In the genomic region with DNA sequence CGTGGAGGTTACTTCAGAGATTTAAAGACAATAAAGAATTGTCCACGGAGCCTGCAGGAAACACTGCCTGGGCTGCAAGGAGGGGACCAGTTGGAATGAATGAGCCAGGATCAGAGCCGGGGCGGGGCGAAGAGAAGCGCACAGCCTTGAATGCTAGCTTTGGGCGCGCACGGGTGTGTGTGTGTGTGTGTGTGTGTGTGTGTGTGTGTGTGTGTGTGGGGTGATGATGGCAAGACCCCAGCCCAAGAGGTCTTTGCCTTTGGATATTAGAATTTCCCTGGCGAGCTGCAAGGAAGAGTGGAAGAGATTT, we compare ENCODE assay signal across 8 mouse cellular contexts. TPM values are rescaled to one million over a fixed set of nuclear protein-coding genes. Genes with fewer than 3 reads are reported as not detected.
DNase-seq lines count a peak whose midpoint lies in the region; ATAC-seq and TF ChIP-seq lines count a peak whose summit lies in the region.

No protein-coding gene starts in this region.

- no peak for ATAC-seq in limb, embryonic 15.5 days (ENCODE audit: insufficient number of reproducible peaks, low FRiP score, low TSS enrichment, low read depth)
- no peak for ATAC-seq in stomach, postnatal 0 days (ENCODE audit: low FRiP score, low TSS enrichment)

- no peak for TF ChIP-seq CTCF in stomach, postnatal 0 days (IDR thresholded peaks at IDR 0.05; ENCODE audit: low read depth)

- no peak for TF ChIP-seq EP300 in stomach, postnatal 0 days (optimal IDR thresholded peaks at IDR 0.05)

- H3K4me3 ChIP-seq in brown adipose tissue, adult 24 weeks (ENCODE audit: insufficient read depth, low read depth, low read length), result peak overlapping the region; percentile 54; the same call in 1 of the 2 replicates
- peak overlapping the region; percentile 84 for H3K4me3 ChIP-seq in forebrain, embryonic 10.5 days
- H3K4me3 ChIP-seq in limb, embryonic 15.5 days, result peak overlapping the region; percentile 61
- H3K4me3 ChIP-seq in stomach, postnatal 0 days (ENCODE audit: low read depth, low read length), result peak overlapping the region; percentile 65

- no peaks in the 10 kb centered on the region; the same call in 1 of the 2 replicates for H3K4me1 ChIP-seq in brown adipose tissue, adult 24 weeks (ENCODE audit: control insufficient read depth, insufficient read depth, insufficient read length, low read length)
- H3K4me1 ChIP-seq in forebrain, embryonic 10.5 days, result peaks cover 79% of the 10 kb centered on the region
- H3K4me1 ChIP-seq in limb, embryonic 15.5 days, result peaks cover 22% of the 10 kb centered on the region
- H3K4me1 ChIP-seq in stomach, postnatal 0 days (replicated peaks; ENCODE audit: control insufficient read depth, insufficient read depth), result peaks cover 3% of the 10 kb centered on the region; the same call in 1 of the 2 replicates

- H3K9ac ChIP-seq in limb, embryonic 15.5 days, result no peak overlapping the region
- H3K9ac ChIP-seq in stomach, postnatal 0 days (ENCODE audit: low read length), result no peak overlapping the region

- H3K27ac ChIP-seq in brown adipose tissue, adult 24 weeks (replicated peaks; ENCODE audit: low read depth, low read length), result no peak overlapping the region
- peak overlapping the region; percentile 92 for H3K27ac ChIP-seq in forebrain, embryonic 10.5 days
- H3K27ac ChIP-seq in limb, embryonic 15.5 days, result no peak overlapping the region
- H3K27ac ChIP-seq in stomach, postnatal 0 days (replicated peaks), result no peak overlapping the region

- peaks cover 56% of the 10 kb centered on the region for H3K27me3 ChIP-seq in forebrain, embryonic 10.5 days (ENCODE audit: poor library complexity, severe bottlenecking)
- peaks cover 50% of the 10 kb centered on the region for H3K27me3 ChIP-seq in limb, embryonic 15.5 days
- peaks cover 2% of the 10 kb centered on the region; the same call in 1 of the 2 replicates for H3K27me3 ChIP-seq in stomach, postnatal 0 days (ENCODE audit: control insufficient read depth, insufficient read depth, low read length)

- DNase-seq in kidney, postnatal 4 days, result peak; percentile 38 to 47
- no peak for DNase-seq in kidney, adult 11 months
- peak; percentile 54 for DNase-seq in forebrain, embryonic 10.5 days (ENCODE audit: extremely low spot score, low spot score)
- peak; percentile 34 for DNase-seq in stomach, postnatal 0 days (ENCODE audit: low spot score)
- DNase-seq in natural killer cell, adult 2 months (ENCODE audit: low spot score in 2 of 2), result no peak
- DNase-seq in yolk sac, embryonic 10.5 days (ENCODE audit: low spot score), result no peak

- WGBS in forebrain, embryonic 10.5 days, result 0% methylated on average over 10 of the region's 10 CpGs
- WGBS in limb, embryonic 15.5 days, result 1% methylated on average over 10 of the region's 10 CpGs
- WGBS in stomach, postnatal 0 days, result 3% methylated on average over 10 of the region's 10 CpGs

- H3K36me3 ChIP-seq in forebrain, embryonic 10.5 days (replicated peaks), result no peaks in the 10 kb centered on the region
- no peaks in the 10 kb centered on the region for H3K36me3 ChIP-seq in limb, embryonic 15.5 days
- H3K36me3 ChIP-seq in stomach, postnatal 0 days (ENCODE audit: control insufficient read depth, insufficient read depth, low read length), result no peaks in the 10 kb centered on the region

- H3K9me3 ChIP-seq in forebrain, embryonic 10.5 days, result no peaks in the 10 kb centered on the region
- H3K9me3 ChIP-seq in limb, embryonic 15.5 days, result no peaks in the 10 kb centered on the region
- no peaks in the 10 kb centered on the region for H3K9me3 ChIP-seq in stomach, postnatal 0 days (ENCODE audit: control insufficient read depth, low read length)

- peak overlapping the region; percentile 98 for H3K4me2 ChIP-seq in limb, embryonic 15.5 days
- H3K4me2 ChIP-seq in stomach, postnatal 0 days (replicated peaks; ENCODE audit: low read depth), result peak overlapping the region; percentile 98

RNA-seq across cellular contexts. Expression of a gene that starts 1.0 kb away (rescaled TPM):
- polyA plus RNA-seq in brown adipose tissue, adult 24 weeks (2012; ENCODE audit: insufficient read depth, insufficient read length, missing spikeins), result not detected in 2 replicates
- 2.6 and 2.7 TPM in 2 replicates for polyA plus RNA-seq in forebrain, embryonic 10.5 days (2016; fragmentation: Nextera tagmentation; extraction: Ambion mirVana)
- polyA plus RNA-seq in limb, embryonic 15.5 days (2015; fragmentation: Nextera tagmentation; extraction: Ambion mirVana), result 1.3 and 1.5 TPM in 2 replicates
- 1.7 and 1.8 TPM in 2 replicates for polyA plus RNA-seq in stomach, postnatal 0 days (2015; fragmentation: Nextera tagmentation; extraction: Ambion mirVana)

Comparison
In these comparisons a context has a peak if more than half of its experiments do, and no peak if none do; other contexts are left out.
1. DNase-seq: peak in kidney, postnatal 4 days (2 of 2), forebrain, embryonic 10.5 days (single experiment) and stomach, postnatal 0 days (single experiment); none in kidney, adult 11 months (single experiment), natural killer cell, adult 2 months (0 of 2) and yolk sac, embryonic 10.5 days (single experiment).
2. Peak in every context shown above with its lines, with median percentiles within 50 percentile points of each other: H3K4me3 ChIP-seq.